Mouse (Mus musculus): ENCODE measurements around the gene Wtip. TPM values are rescaled to one million over a fixed set of nuclear protein-coding genes. Genes with fewer than 3 reads are reported as not detected.
"Not testable (repeated sequence)": the region's sequence is repeated elsewhere in the genome, so short reads cannot be mapped to it uniquely, and the experiment has no call there.

Wtip gene
- total RNA-seq, 2 experiments from 2014 or later, result 12.3 to 16.6 TPM

DNA sequence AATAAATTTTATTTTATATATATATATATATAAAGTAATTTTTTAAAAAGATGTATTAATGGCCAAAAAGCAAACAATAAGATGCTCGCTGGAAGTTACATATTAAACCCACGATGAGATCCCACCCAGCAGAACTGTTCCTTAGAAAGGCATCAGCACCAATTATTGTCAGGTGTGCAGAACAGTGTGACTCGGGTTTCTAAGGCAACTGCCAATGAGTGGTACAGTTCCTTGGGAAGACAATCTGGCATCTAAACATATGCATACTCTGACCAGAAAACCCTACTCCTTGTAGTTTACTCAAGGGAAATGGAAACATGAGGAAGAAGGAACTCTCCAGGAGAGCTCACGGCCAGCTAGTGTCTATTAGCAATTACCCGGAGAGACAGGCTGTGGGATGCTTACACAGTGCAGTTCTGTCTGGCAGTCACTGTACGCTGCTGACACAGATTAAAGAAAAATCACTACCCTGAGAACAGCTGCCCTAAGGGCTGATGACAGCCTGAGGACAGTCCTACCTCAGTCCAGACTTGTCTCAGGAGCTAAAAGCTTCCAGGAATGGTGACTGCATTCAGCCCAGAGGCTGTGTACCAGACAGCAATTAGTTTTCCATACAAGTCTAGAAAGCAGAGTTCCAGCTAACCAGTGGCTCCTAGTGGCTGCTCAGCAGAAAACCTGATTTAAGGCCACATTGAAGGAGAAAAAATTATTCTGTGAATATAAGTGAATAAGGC, 9.9 kb downstream of the Wtip start:
- peak in 1 of 2 experiments; percentile 18 for DNase-seq (ENCODE audit: extremely low spot score in 1 of 2, low spot score in 1 of 2)

- DNase-seq (ENCODE audit: extremely low spot score in 1 of 2, low spot score in 1 of 2), result not testable (repeated sequence)
These were observed 12.4 kb downstream of the Wtip start for GRCm38 (mm10) chr7:34120636-34121035.

GRCm38 (mm10) chr7:34116601-34117000, 16.5 kb downstream of the Wtip start:
- no peak for DNase-seq (ENCODE audit: extremely low spot score in 1 of 2, low spot score in 1 of 2)

DNA sequence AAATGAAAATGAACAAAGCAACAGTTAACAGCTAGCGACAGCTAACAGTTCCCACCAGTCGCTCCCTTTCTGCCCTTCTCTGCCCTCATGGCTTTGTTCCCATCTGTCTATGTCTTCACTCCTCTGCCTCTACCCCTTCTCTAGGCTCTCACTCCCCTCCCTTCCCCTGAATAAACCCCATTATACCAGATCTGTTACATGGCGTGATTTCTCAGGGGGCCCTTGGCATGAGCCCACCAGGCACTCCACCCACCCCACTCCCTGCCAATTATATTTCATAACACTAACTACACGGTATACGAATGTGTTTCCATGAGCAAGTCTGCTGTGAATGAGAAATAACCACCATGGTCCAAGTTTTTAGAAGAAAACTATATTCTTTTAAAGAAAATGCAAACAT, 23.9 kb downstream of the Wtip start:
- DNase-seq (ENCODE audit: extremely low spot score in 1 of 2, low spot score in 1 of 2), result no peak

DNA sequence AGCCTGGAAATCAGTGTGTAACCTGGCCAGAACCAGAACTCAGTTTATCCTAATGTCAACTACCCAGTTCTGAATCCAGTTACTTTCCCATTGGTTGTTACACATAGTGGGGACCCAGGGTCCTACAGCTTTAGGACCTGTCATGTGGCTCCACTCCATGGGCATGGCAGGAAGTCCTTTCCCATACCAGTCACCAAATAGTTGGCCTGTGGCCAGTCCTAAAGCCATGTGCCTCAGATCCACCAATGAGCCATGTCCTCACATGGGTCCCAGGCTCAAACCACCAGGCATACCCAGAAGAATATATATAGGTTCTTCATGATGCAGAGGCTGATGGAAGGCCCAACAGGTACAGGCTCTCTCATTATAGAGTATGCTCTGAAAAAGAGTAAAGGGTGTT, 31.8 kb downstream of the Wtip start:
- no peak for DNase-seq (ENCODE audit: extremely low spot score in 1 of 2, low spot score in 1 of 2)

DNA sequence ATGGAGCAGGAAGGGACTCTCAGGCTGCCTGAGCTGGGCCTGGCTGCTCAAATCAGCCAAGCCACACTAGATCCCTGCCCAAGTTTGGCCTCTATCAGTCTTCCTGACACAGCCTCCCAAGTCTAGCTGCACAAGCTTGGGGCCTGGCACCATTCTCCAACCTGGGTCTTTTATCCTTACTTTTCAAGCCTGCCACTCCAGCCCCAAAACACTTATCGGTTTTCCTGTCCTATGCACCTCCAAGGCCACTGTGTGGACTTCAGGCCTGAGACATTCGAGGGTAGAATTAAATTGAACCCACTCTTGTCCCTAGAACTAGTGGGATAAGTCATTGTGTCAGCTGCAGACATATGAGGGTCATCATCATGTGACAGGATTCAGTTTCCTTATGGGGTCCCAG, 33.1 kb downstream of the Wtip start:
- DNase-seq (ENCODE audit: extremely low spot score in 1 of 2, low spot score in 1 of 2), result no peak

GRCm38 (mm10) chr7:34094911-34095481, 38.1 kb downstream of the Wtip start, which contains the start of gene Scgb1b30:
Gene Scgb1b30, plus strand, starts transcription at chr7:34095431.
- DNase-seq (ENCODE audit: extremely low spot score in 1 of 2, low spot score in 1 of 2), result no peak

DNA sequence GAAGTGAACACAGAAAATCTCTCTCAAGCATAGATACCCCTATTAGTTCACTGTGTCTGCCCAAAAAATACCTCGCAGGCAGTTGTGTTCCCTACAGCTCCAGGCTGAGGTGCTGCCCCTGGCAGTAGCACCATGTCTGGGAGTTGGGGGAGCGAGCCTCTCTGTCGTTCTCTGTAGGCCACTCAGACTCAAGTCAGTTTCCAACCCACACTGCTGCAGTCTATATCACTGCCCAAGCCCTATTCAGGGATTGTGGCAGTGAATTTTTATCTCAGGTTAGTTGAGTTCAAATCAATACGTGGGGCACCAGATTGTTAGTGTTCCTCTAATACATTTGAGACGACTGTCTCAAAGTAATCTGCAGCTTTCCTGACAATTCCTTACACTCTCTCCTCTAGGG, 64.9 kb downstream of the Wtip start:
- not testable (repeated sequence) for DNase-seq (ENCODE audit: extremely low spot score in 1 of 2, low spot score in 1 of 2)

Other genes with a start within 250 kb of the Wtip start
- not detected for gene Scgb2b26, start 188.2 kb downstream of the Wtip start, total RNA-seq (2021)
- not detected for gene Scgb2b27, start 119.3 kb downstream of the Wtip start, total RNA-seq (2021)
- gene Scgb1b27, start 111.8 kb downstream of the Wtip start, total RNA-seq (2021), result not detected
- not detected for gene Scgb1b30, start 37.8 kb downstream of the Wtip start, total RNA-seq (2021)
- 10 to 100 TPM; 86.2 to 90.5 TPM for gene Uba2, start 36.3 kb upstream of the Wtip start, total RNA-seq (2021)
- 10 to 100 TPM; 23.9 to 24.0 TPM for gene Pdcd2l, start 63.4 kb upstream of the Wtip start, total RNA-seq (2021)
- 100 to 1,000 TPM; 725 to 726 TPM for gene Gpi1, start 97.1 kb upstream of the Wtip start, total RNA-seq (2021)
- gene Gm6096, start 117.8 kb upstream of the Wtip start, total RNA-seq (2021), result not detected
- gene 4931406P16Rik, start 180.3 kb upstream of the Wtip start, total RNA-seq (2021), result 10 to 100 TPM; 34.4 to 37.0 TPM